Mouse (Mus musculus) left cerebral cortex, adult 8-10 months (tissue): ENCODE results near the gene Cyp4a12b. TPM values are rescaled to one million over a fixed set of nuclear protein-coding genes. Genes with fewer than 3 reads are reported as not detected.
"Not testable (repeated sequence)": the region's sequence is repeated elsewhere in the genome, so short reads cannot be mapped to it uniquely, and the experiment has no call there.

Experiments used
- DNase-seq, 2 experiments: peaks; one replicate each; pipeline ENCODE4 v3.0.0; 2022; ENCODE audit warnings: low spot score in 2 of 2
- total RNA-seq, 4 experiments: library from RNA; stranded (reverse); gene quantifications; 2 replicates each; pipeline ENCODE4 v1.2.4; 2022

Gene Cyp4a12b
- under 1 TPM in 1 of 4 experiments, not detected in 3; 0.27 TPM for total RNA-seq

DNA sequence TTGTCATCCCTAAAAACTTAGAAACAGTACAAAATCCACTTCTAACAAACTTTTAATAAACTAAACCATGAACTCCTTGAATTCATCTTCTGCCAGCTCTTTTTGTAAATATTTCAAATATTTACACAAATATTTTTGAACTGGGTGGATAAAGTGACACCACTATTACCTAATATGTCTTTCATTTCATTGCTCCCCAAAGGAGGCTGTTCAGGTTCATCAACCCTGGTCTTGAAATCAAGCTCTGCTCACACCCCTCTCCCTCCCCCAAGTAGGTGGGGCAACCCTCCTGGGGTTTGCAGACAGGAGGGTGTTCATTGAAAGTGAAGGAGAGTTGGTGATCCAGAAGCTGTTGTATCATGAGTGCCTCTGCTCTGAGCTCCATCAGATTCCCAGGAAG is at the start of gene Cyp4a12b:
Gene Cyp4a12b (plus strand): TSS at position 301 of the 400 bp plus-strand sequence.
- not testable (repeated sequence) for DNase-seq

GRCm38 (mm10) chr4:115365624-115366023 is 45.8 kb upstream of the Cyp4a12b start:
- not testable (repeated sequence) for DNase-seq

DNA sequence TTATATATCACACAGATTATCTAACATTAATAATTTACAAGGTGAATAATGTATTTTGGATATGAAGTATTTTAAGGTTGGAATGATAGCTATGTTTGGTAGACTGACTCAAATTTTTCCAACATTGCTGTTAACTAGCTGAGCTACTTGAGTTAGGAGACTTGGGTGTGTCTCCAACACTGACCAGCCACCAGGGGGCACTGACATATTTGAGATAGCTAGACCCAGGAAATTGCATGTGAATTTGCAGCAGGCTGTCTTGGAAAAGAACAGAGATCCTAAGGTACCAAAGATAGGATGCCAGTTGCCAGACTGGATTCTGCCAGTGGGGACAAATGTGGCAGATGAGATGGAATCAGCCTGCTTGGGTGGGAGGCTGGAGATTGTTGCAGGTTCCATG is 43.4 kb upstream of the Cyp4a12b start:
- DNase-seq, result not testable (repeated sequence)

DNA sequence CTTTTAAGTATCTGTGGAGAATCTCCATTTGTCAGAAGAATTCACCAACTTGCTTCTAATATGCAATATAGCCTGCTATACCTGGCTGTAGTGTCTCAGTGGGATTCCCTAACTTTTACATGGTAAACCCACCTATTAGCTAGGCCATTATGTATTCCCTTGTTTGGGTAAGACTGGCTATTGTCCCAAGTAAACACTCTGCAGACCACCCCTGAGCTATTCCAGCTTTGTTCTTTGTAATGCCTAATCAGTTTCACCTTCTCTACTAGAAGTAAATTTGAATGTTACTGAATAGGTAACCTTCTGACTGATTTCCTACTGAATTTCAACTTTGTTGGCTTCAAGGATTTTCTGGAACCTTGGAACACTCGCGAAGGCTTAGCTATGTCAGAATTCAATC is 15.2 kb upstream of the Cyp4a12b start:
- DNase-seq, result not testable (repeated sequence)

DNA sequence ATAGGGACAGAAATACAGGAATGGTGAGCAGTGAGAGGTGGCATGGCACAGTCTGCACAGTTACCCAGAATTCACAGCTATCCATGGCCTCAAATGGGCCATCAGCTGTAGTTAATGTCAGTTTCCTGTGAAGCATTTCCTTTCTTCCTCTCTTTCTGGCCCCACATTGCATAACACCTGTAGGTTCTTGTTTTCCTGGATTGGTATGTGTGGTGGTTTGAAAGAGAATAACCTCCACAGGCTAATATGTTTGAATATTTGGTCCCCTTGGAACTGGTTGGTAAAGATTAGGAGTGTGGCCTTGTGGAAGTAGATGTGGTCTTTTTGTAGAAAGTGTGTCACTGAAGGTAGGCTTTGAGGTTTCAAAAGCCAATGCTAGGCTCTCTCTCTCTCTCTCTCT is 14.5 kb upstream of the Cyp4a12b start:
- DNase-seq, result not testable (repeated sequence)

GRCm38 (mm10) chr4:115450577-115451137 is 39.2 kb downstream of the Cyp4a12b start:
- DNase-seq, result no peak

GRCm38 (mm10) chr4:115452304-115452703 is 40.9 kb downstream of the Cyp4a12b start, which contains the start of gene Cyp4a30b:
Cyp4a30b (plus strand) TSS chr4:115452604.
- DNase-seq, result no peak

DNA sequence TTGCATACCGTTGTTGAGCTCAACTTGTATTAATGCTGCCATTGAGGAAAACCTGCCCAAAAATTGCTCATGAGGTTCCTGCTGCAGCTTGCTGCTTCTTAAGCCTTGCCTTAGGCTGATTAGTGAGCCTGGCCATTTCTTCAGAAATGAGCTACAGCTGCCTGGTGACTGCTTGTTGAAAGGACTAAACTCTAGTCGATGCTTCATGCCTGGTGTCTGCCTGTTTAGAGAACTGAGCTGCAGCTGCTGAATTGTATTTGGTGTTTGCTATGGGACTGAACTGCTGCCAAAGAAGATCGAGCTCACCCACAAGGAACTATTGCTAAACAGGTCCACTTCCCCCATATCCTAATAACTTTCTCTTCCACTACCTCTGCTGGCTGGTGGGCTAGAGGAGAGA is 62.2 kb downstream of the Cyp4a12b start:
- DNase-seq, result not testable (repeated sequence)

GRCm38 (mm10) chr4:115476051-115476450 is 64.6 kb downstream of the Cyp4a12b start:
- DNase-seq, result peak in 1 of 2 experiments; percentile 8

- DNase-seq, result no peak
Observed at GRCm38 (mm10) chr4:115481006-115481652, 69.7 kb downstream of the Cyp4a12b start.

Other genes starting within 250 kb of the Cyp4a12b start
- not detected for gene Cyp4a29, start 169.5 kb upstream of the Cyp4a12b start, total RNA-seq
- gene Cyp4a12a, start 112.6 kb upstream of the Cyp4a12b start, total RNA-seq, result not detected
- gene Cyp4a30b, start 41.0 kb downstream of the Cyp4a12b start, total RNA-seq, result not detected
- not detected for gene Cyp4a14, start 84.5 kb downstream of the Cyp4a12b start, total RNA-seq
- gene Cyp4a10, start 106.6 kb downstream of the Cyp4a12b start, total RNA-seq, result not detected
- not detected for gene Cyp4a31, start 152.0 kb downstream of the Cyp4a12b start, total RNA-seq
- gene Cyp4a32, start 189.3 kb downstream of the Cyp4a12b start, total RNA-seq, result not detected
- 1 to 10 TPM; 1.7 to 2.8 (median 2.3) TPM for gene Cyp4b1, start 236.1 kb downstream of the Cyp4a12b start, total RNA-seq